Mouse (Mus musculus) hindbrain, embryonic 13.5 days (tissue): ENCODE data around the gene Abl2. TPM values are rescaled to one million over a fixed set of nuclear protein-coding genes. Genes with fewer than 3 reads are reported as not detected.

ENCODE experiments used
- ATAC-seq: fragments of 200-750 bp; cut with Nextera tagmentation; 2 replicates; pipeline ENCODE4 v1.8.0; 2017; ENCODE audit warnings: moderate TSS enrichment; ENCODE audit not compliant: low FRiP score
- H3K27ac ChIP-seq: fragments of 300-500 bp; sonication (generic); 2 replicates; pipeline ENCODE4 v1.5.1; 2015; ENCODE audit warnings: inconsistent platforms, mild to moderate bottlenecking, moderate library complexity
- H3K27me3 ChIP-seq: fragments of 300-500 bp; sonication (generic); 2 replicates; pipeline ENCODE4 v1.6.1; 2015; ENCODE audit warnings: mild to moderate bottlenecking, inconsistent platforms
- H3K36me3 ChIP-seq: fragments of 300-500 bp; sonication (generic); 2 replicates; pipeline ENCODE4 v1.6.1; 2015; ENCODE audit warnings: mild to moderate bottlenecking, inconsistent platforms
- H3K4me1 ChIP-seq: fragments of 300-500 bp; sonication (generic); replicated peaks from 2 replicates; pipeline ENCODE4 v1.6.1; 2015; ENCODE audit warnings: inconsistent platforms
- H3K4me2 ChIP-seq: fragments of 300-500 bp; sonication (generic); 2 replicates; pipeline ENCODE4 v1.6.1; 2015; ENCODE audit warnings: inconsistent platforms, mild to moderate bottlenecking, moderate library complexity
- H3K4me3 ChIP-seq: fragments of 300-500 bp; sonication (generic); 2 replicates; pipeline ENCODE4 v1.5.1; 2015; ENCODE audit warnings: mild to moderate bottlenecking, inconsistent platforms
- H3K9ac ChIP-seq: fragments of 300-500 bp; sonication (generic); 2 replicates; pipeline ENCODE4 v1.6.1; 2015; ENCODE audit warnings: mild to moderate bottlenecking, inconsistent platforms
- H3K9me3 ChIP-seq: fragments of 300-500 bp; sonication (generic); 2 replicates; pipeline ENCODE4 v1.6.1; 2016; ENCODE audit warnings: inconsistent platforms
- whole genome bisulfite sequencing: fragments of 180-500 bp; shearing (Covaris S2); methylation state at CpG from one replicate; pipeline ENCODE4 v1.1.7; 2015; 5-methylcytosine and 5-hydroxymethylcytosine counted together
- polyA plus RNA-seq: library from polyadenylated mRNA; unstranded; fragments of >200 nt; fragmentation: Nextera tagmentation; extraction: Ambion mirVana; gene quantifications from 2 replicates; pipeline ENCODE4 v1.2.1, GENCODE M21; 2015

Gene Abl2
- polyA plus RNA-seq, 1 experiment from 2014 or later, result 5.8 TPM

DNA sequence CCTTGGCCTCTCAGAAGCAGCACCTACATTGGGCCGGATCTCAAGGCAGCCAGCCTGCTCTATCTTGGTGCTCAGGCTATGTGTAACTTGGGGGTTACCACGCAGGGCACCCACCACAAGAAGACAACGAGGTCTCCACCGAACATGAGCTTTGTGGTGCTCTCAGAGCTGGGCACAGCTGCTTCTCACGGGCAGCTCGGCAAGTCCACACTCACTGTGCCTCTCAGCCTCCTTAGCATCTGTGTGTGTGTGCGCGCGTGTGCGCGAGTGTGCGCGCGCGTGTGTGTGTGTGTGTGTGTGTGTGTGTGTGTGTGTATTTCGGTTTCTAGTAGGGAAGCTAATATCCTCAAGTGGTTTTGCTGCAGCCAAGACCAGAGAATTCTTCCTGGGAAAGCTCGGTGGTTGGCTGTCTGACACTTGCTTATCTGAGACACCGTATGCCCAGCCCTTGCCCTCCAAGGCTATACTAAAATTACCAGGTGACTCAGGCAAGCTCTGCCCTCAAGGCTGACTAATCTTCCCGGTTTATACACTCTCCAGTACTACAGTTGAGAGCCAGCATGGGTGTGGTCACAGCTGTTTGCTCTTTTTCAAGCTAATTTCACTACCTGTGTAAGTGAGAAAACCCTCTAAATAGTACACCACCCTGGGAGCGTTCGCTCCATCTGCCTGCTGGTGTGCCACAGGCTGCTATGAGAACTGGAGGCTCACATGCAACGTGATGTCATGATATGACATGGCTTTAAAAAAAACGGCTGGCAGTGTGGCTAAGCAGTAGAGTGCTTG, 108.7 kb downstream of the Abl2 start:
- no peak overlapping the region for H3K27ac ChIP-seq
- H3K36me3 ChIP-seq, result no peaks in the 10 kb centered on the region
- no peaks in the 10 kb centered on the region for H3K9me3 ChIP-seq
- ATAC-seq, result no peak
- no peak overlapping the region for H3K4me2 ChIP-seq
- 0 out of 2 replicates have a peak, but pooled peaks cover 4% of the 10 kb centered on the region for H3K4me1 ChIP-seq
- 89% methylated on average over 23 of the region's 23 CpGs for WGBS
- H3K27me3 ChIP-seq, result no peaks in the 10 kb centered on the region
- H3K4me3 ChIP-seq, result no peak overlapping the region
- H3K9ac ChIP-seq, result no peak overlapping the region

DNA sequence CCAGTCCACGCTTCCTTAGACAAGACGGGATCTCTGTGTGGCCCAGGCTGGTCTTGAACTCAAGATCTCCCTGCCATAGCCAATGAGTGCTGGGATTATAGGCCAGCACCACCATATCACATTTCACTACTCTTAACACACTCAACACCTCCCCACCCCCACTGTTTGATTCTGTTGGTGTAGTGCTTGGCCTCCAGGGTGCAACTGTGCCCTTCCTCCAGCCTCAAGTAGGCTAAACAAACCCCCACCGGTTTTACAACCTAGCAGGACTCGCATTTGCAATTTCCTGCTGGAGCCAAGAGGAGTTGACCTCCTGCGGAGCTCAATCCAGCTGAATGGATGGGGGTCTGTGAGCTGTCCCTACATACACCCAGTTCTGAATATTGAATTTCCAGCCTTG, 110.0 kb downstream of the Abl2 start:
- Histone ChIP-seq H3K27ac (no peak overlapping the region), H3K4me2 (no peak overlapping the region), H3K4me1 (peaks cover 15% of the 10 kb centered on the region), H3K9ac (no peak overlapping the region), H3K9me3 (no peaks in the 10 kb centered on the region), H3K27me3 (0 out of 2 replicates have a peak, but pooled peaks cover 7% of the 10 kb centered on the region), H3K36me3 (no peaks in the 10 kb centered on the region), H3K4me3 (no peak overlapping the region)
- WGBS, result 39% methylated on average over 5 of the region's 5 CpGs
- no peak for ATAC-seq

GRCm38 (mm10) chr1:156669208-156669983, 110.8 kb downstream of the Abl2 start:
- Histone ChIP-seq H3K27me3 (peaks cover 8% of the 10 kb centered on the region; the same call in 1 of the 2 replicates), H3K36me3 (no peaks in the 10 kb centered on the region), H3K4me1 (peaks cover 23% of the 10 kb centered on the region), H3K9me3 (no peaks in the 10 kb centered on the region), H3K9ac (no peak overlapping the region), H3K4me3 (no peak overlapping the region), H3K27ac (no peak overlapping the region), H3K4me2 (no peak overlapping the region)
- no peak for ATAC-seq
- 44% methylated on average over 11 of the region's 11 CpGs for WGBS

DNA sequence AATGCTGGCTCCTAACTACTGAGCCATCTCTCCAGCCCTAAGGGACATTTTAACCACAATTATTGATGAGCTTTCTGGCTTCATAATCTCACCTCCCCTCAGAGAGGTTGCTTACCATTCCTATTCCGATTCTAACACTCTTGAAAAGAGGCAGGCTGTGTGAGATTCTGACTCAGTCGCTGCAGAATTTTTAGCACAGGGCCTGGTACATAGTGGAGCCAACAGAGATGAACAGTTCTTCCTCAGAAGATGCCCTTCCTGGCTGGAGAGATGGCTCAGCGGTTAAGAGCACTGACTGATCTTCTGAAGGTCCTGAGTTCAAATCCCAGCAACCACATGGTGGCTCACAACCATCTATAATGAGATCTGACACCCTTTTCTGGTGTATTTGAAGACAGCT, 113.3 kb downstream of the Abl2 start:
- no peaks in the 10 kb centered on the region for H3K36me3 ChIP-seq
- no peak overlapping the region for H3K4me3 ChIP-seq
- H3K27me3 ChIP-seq, result peaks cover 15% of the 10 kb centered on the region; the same call in 1 of the 2 replicates
- H3K4me2 ChIP-seq, result no peak overlapping the region
- WGBS, result 90% methylated on average over 3 of the region's 3 CpGs
- H3K4me1 ChIP-seq, result peaks cover 25% of the 10 kb centered on the region
- no peak overlapping the region for H3K27ac ChIP-seq
- H3K9me3 ChIP-seq, result no peaks in the 10 kb centered on the region
- no peak for ATAC-seq
- H3K9ac ChIP-seq, result no peak overlapping the region

- H3K36me3 ChIP-seq, result no peaks in the 10 kb centered on the region
- H3K4me2 ChIP-seq, result peak overlapping the region; percentile 98
- peaks cover 15% of the 10 kb centered on the region; the same call in 1 of the 2 replicates for H3K27me3 ChIP-seq
- no peaks in the 10 kb centered on the region for H3K9me3 ChIP-seq
- 0 out of 2 replicates have a peak, but pooled peaks have one; percentile 3 for ATAC-seq
- peak overlapping the region; percentile 52 for H3K4me3 ChIP-seq
- WGBS, result 5% methylated on average over 14 of the region's 14 CpGs
- peak overlapping the region; percentile 75; the same call in 1 of the 2 replicates for H3K9ac ChIP-seq
- H3K4me1 ChIP-seq, result peaks cover 25% of the 10 kb centered on the region
- H3K27ac ChIP-seq, result no peak overlapping the region
Observed at GRCm38 (mm10) chr1:156672720-156673475, 114.3 kb downstream of the Abl2 start.

GRCm38 (mm10) chr1:156673476-156674194, 115.0 kb downstream of the Abl2 start:
- 2% methylated on average over 29 of the region's 29 CpGs for WGBS
- H3K4me2 ChIP-seq, result peak overlapping the region; percentile 98
- peak overlapping the region; percentile 52 for H3K4me3 ChIP-seq
- H3K27me3 ChIP-seq, result peaks cover 15% of the 10 kb centered on the region; the same call in 1 of the 2 replicates
- ATAC-seq, result peak; percentile 29
- no peaks in the 10 kb centered on the region for H3K9me3 ChIP-seq
- H3K9ac ChIP-seq, result peak overlapping the region; percentile 75
- H3K4me1 ChIP-seq, result peaks cover 22% of the 10 kb centered on the region
- H3K36me3 ChIP-seq, result no peaks in the 10 kb centered on the region
- peak overlapping the region; percentile 30; the same call in 1 of the 2 replicates for H3K27ac ChIP-seq

- H3K27me3 ChIP-seq, result peaks cover 15% of the 10 kb centered on the region; the same call in 1 of the 2 replicates
- peak within 1 kb of the TSS; percentile 98 for H3K4me2 ChIP-seq
- peaks cover under 1% of the 10 kb centered on the region; the same call in 1 of the 2 replicates for H3K36me3 ChIP-seq
- peak; percentile 78 for ATAC-seq
- H3K4me3 ChIP-seq, result peak within 1 kb of the TSS; percentile 52
- peak within 1 kb of the TSS; percentile 75 for H3K9ac ChIP-seq
- no peaks in the 10 kb centered on the region for H3K9me3 ChIP-seq
- H3K27ac ChIP-seq, result peak within 1 kb of the TSS; percentile 30; the same call in 1 of the 2 replicates
- peaks cover 21% of the 10 kb centered on the region for H3K4me1 ChIP-seq
- 7% methylated on average over 37 of the region's 37 CpGs for WGBS
Observed at GRCm38 (mm10) chr1:156674195-156675000, 115.8 kb downstream of the Abl2 start, which contains the start of gene Tor3a. Gene Tor3a, minus strand, starts transcription at chr1:156674356.

GRCm38 (mm10) chr1:156676171-156676570, 117.6 kb downstream of the Abl2 start:
- no peak overlapping the region for H3K4me3 ChIP-seq
- no peak overlapping the region for H3K9ac ChIP-seq
- no peak overlapping the region for H3K27ac ChIP-seq
- peaks cover 15% of the 10 kb centered on the region; the same call in 1 of the 2 replicates for H3K27me3 ChIP-seq
- ATAC-seq, result no peak
- peaks cover 17% of the 10 kb centered on the region for H3K36me3 ChIP-seq
- no peak overlapping the region for H3K4me2 ChIP-seq
- no peaks in the 10 kb centered on the region for H3K9me3 ChIP-seq
- WGBS, result 42% methylated on average over 12 of the region's 12 CpGs
- peaks cover 21% of the 10 kb centered on the region for H3K4me1 ChIP-seq

DNA sequence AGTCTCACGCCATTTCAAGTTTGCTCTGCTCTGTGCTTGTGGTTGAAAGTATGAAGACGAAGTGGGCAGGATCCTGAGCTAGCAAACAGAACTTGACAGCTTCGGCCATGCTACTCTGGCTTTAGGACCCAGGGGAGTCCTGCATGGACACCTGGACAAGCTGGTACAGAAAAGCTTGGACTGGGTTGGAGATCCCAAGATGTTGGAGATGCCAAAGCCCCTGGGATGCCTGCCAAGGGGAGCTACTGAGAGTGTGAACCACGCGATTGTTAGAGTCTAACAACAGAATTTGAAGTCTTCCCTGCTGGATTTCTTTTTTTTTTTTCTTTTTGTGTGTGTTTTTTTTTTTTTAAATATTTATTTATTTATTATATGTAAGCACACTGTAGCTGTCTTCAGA, 118.0 kb downstream of the Abl2 start:
- Histone ChIP-seq H3K27me3 (peaks cover 15% of the 10 kb centered on the region; the same call in 1 of the 2 replicates), H3K4me3 (no peak overlapping the region), H3K9me3 (no peaks in the 10 kb centered on the region), H3K4me2 (no peak overlapping the region), H3K36me3 (peaks cover 20% of the 10 kb centered on the region), H3K4me1 (peaks cover 21% of the 10 kb centered on the region), H3K27ac (no peak overlapping the region), H3K9ac (no peak overlapping the region)
- WGBS, result 84% methylated on average over 5 of the region's 5 CpGs
- no peak for ATAC-seq

DNA sequence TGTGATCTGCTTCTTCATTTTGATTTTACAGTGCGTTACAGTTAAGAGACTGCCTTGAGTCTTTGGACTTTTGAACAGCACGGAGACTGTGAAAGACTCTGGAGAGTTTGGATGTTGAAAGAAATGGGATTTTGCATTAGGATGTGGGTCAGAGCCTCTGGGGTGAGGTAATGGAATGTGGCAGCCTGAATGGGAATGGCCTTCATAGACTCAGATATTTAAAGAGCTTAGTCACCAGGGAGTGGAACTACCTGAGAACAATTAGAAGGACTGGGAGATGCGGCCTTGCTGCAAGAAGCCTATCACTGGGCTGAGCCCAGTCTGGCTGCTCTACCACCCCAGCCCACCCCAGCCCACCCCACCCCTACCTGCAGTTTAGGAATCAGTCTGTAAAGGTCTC, 118.6 kb downstream of the Abl2 start:
- peaks cover 15% of the 10 kb centered on the region; the same call in 1 of the 2 replicates for H3K27me3 ChIP-seq
- H3K4me2 ChIP-seq, result no peak overlapping the region
- ATAC-seq, result no peak
- H3K9ac ChIP-seq, result no peak overlapping the region
- peaks cover 20% of the 10 kb centered on the region for H3K36me3 ChIP-seq
- H3K4me3 ChIP-seq, result no peak overlapping the region
- H3K4me1 ChIP-seq, result peaks cover 21% of the 10 kb centered on the region
- H3K27ac ChIP-seq, result no peak overlapping the region
- WGBS, result 88% methylated on average over 3 of the region's 3 CpGs
- H3K9me3 ChIP-seq, result no peaks in the 10 kb centered on the region
